Mouse (Mus musculus): Measurements from ENCODE around the gene St3gal3.

DNA sequence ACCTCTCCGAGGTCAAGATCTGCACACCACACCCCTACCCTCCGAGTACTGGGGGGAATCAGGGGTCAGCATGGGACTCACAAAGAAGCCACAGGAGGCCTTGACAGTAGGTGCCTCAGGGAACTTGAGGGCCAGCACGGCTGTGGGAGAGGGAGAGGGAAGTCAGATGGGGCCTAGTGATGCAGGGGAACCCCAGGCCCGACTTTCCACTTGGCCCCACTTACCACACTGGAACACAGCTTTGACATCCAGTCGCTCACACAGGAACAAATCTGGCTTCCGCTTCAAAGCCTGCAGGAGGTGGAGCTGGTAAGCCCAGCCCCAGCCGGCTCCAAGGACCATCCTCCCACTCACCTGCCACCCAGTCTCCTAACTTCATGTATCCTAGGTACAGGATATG is 239.4 kb downstream of the St3gal3 start:
- TF ChIP-seq POLR2A (IDR thresholded peaks at IDR 0.05; ENCODE audit: borderline replicate concordance, extremely low read depth, insufficient read depth, insufficient read length, poor library complexity, severe bottlenecking), result no peak
- no peak for TF ChIP-seq CTCF (IDR thresholded peaks at IDR 0.05; ENCODE audit: borderline replicate concordance, extremely low read depth, insufficient read depth, insufficient read length)

All from brain, embryonic 14.5 days (tissue).